Mouse (Mus musculus) liver, embryonic 16.5 days (tissue): Measurements from ENCODE around the gene Pik3ca. TPM values are rescaled to one million over a fixed set of nuclear protein-coding genes. Genes with fewer than 3 reads are reported as not detected.
"Not testable (repeated sequence)": the region's sequence is repeated elsewhere in the genome, so short reads cannot be mapped to it uniquely, and the experiment has no call there.

Source experiments
- ATAC-seq: fragments of 200-750 bp; cut with Nextera tagmentation; 2 replicates; pipeline ENCODE4 v1.8.0; 2017; ENCODE audit warnings: low read depth, mild to moderate bottlenecking, moderate number of reproducible peaks, moderate library complexity
- H3K27ac ChIP-seq: fragments of 300-500 bp; sonication (generic); 2 replicates; pipeline ENCODE4 v1.5.1; 2014; ENCODE audit warnings: mild to moderate bottlenecking, low read length
- H3K27me3 ChIP-seq: fragments of 300-500 bp; sonication (generic); 2 replicates; pipeline ENCODE4 v1.6.1; 2014; ENCODE audit warnings: low read depth, low read length, mixed read lengths; ENCODE audit not compliant: control insufficient read depth, insufficient read depth
- H3K36me3 ChIP-seq: fragments of 300-500 bp; sonication (generic); 2 replicates; pipeline ENCODE4 v1.6.1; 2014; ENCODE audit warnings: mild to moderate bottlenecking; ENCODE audit not compliant: control insufficient read depth, insufficient read depth
- H3K4me1 ChIP-seq: fragments of 300-500 bp; sonication (generic); 2 replicates; pipeline ENCODE4 v1.6.1; 2014; ENCODE audit warnings: low read depth, low read length, mixed read lengths; ENCODE audit not compliant: control insufficient read depth
- H3K4me2 ChIP-seq: fragments of 300-500 bp; sonication (generic); 2 replicates; pipeline ENCODE4 v1.6.1; 2014; ENCODE audit warnings: low read depth, low read length, mixed read lengths
- H3K4me3 ChIP-seq: fragments of 300-500 bp; sonication (generic); 2 replicates; pipeline ENCODE4 v1.5.1; 2014; ENCODE audit warnings: low read depth, mild to moderate bottlenecking, low read length
- H3K9ac ChIP-seq: fragments of 300-500 bp; sonication (generic); 2 replicates; pipeline ENCODE4 v1.6.1; 2014; ENCODE audit warnings: low read depth, low read length
- H3K9me3 ChIP-seq: fragments of 300-500 bp; sonication (generic); replicated peaks from 2 replicates; pipeline ENCODE4 v1.6.1; 2016; ENCODE audit warnings: low read length; ENCODE audit not compliant: control insufficient read depth
- WGBS: fragments of 180-500 bp; shearing (Covaris S2); extraction: QIAGEN DNeasy Blood & Tissue Kit; methylation state at CpG from one replicate; pipeline ENCODE4 v1.1.7; 2014; ENCODE audit not compliant: insufficient replicate concordance; 5-methylcytosine and 5-hydroxymethylcytosine counted together
- polyA plus RNA-seq: library from polyadenylated mRNA; unstranded; fragments of >200 nt; fragmentation: Nextera tagmentation; extraction: Ambion mirVana; gene quantifications from 2 replicates; pipeline ENCODE4 v1.2.1, GENCODE M21; 2015

Pik3ca gene
- polyA plus RNA-seq, 1 experiment from 2014 or later, result 2.9 TPM

DNA sequence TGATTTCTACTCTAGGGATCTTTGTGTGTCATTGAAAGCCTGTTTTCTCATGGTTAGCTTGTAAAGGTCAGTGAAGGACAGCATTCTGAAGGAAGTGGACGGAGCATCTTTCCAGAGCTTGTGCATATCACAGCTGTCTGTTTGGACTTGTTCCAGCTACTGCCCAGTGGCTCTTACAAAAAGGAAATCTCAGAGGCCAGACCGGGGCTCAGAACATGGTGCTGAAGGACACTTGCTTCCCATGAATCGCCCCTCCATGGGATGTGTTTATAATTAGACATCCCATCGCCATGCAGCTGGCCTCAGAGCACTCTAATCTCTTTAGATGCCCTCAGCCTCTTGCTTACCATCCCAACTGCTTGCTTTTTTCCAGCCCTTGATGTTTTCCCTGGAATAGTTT lies 31.4 kb downstream of the Pik3ca start:
- Histone ChIP-seq H3K27ac (no peak overlapping the region), H3K4me3 (no peak overlapping the region), H3K36me3 (no peaks in the 10 kb centered on the region), H3K4me1 (no peaks in the 10 kb centered on the region; the same call in 1 of the 2 replicates), H3K27me3 (no peaks in the 10 kb centered on the region), H3K9me3 (no peaks in the 10 kb centered on the region), H3K4me2 (no peak overlapping the region), H3K9ac (no peak overlapping the region)
- ATAC-seq, result no peak
- WGBS, result 69% methylated on average over 4 of the region's 4 CpGs

DNA sequence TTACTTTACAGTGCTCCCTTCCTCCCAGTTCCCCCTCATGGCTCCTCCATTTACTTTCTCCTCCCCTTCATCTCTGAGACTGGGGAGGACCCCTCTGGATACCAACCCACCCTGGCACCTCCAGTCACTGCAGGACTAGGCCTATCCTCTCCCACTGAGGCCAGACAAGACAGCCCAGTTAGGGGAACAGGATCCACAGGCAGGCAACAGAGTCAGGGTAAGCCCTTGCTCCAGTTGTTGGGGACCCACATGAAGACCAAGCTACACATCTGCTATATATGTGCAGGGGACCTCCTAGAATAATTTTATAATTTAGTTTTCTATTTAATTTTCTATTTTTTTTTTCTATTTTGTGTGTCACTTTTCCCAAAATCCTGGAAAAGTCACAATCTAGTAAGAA lies 31.9 kb downstream of the Pik3ca start:
- not testable (repeated sequence) for H3K36me3 ChIP-seq, H3K4me2 ChIP-seq, H3K27ac ChIP-seq, ATAC-seq, H3K27me3 ChIP-seq, H3K9me3 ChIP-seq, H3K9ac ChIP-seq, H3K4me3 ChIP-seq, H3K4me1 ChIP-seq

DNA sequence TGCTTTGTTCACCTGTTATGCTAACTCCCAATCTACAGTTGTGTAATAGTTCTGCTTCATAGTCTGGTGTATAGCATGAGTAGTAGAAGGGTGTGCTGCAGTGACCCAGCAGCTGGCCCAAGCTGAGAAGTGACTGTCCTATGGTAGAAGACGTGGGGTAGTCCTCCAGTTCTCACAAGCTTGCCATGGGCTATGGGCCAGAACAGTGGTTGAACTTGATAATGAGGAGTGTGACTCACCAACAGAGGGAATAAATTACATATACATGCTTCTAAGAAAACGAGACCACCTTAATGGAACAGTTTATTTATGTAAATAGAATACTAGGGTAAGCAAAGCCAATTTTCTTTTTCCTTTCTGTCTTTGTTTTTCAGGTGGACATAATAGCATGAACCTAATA lies 32.9 kb downstream of the Pik3ca start:
- Histone ChIP-seq H3K36me3 (no peaks in the 10 kb centered on the region), H3K4me3 (no peak overlapping the region), H3K4me1 (no peaks in the 10 kb centered on the region; the same call in 1 of the 2 replicates), H3K4me2 (no peak overlapping the region), H3K27me3 (no peaks in the 10 kb centered on the region), H3K27ac (no peak overlapping the region), H3K9ac (no peak overlapping the region), H3K9me3 (no peaks in the 10 kb centered on the region)
- WGBS, result 61% methylated on average over 2 of the region's 2 CpGs
- no peak for ATAC-seq

DNA sequence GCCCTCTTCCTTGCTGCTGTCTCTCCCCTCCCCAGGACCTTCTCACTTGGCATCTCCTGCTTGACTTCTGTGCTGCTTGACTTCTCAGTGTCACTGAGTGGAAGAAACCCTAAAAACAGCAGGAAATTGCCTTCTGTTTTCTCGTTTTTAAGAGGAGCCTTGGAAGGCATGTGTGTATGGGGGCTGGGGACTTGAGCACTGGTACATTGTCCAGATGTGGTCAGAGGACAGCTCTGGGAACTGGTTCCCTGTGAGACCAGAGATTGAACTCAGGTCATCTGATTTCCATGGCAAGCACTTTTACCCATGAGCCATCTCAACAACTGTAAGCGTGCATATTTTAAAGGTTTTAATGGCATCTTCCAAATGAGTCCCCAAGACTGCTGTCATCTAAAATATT lies 36.5 kb downstream of the Pik3ca start:
- 54% methylated on average over 2 of the region's 2 CpGs for WGBS
- Histone ChIP-seq H3K9me3 (no peaks in the 10 kb centered on the region), H3K4me3 (no peak overlapping the region)

DNA sequence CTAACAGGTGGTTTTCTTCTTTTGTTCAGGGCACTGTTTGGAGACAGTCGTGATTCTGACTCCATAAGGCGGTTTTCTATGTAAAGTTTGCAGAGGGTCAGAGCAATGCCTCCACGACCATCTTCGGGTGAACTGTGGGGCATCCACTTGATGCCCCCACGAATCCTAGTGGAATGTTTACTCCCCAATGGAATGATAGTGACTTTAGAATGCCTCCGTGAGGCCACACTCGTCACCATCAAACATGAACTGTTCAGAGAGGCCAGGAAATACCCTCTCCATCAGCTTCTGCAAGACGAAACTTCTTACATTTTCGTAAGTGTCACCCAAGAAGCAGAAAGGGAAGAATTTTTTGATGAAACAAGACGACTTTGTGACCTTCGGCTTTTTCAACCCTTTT lies 38.6 kb downstream of the Pik3ca start:
- H3K9me3 ChIP-seq, result no peaks in the 10 kb centered on the region
- no peak overlapping the region for H3K4me3 ChIP-seq
- no peak for ATAC-seq
- no peak overlapping the region for H3K9ac ChIP-seq
- H3K36me3 ChIP-seq, result peaks cover 17% of the 10 kb centered on the region; the same call in 1 of the 2 replicates
- WGBS, result 76% methylated on average over 11 of the region's 11 CpGs
- H3K27me3 ChIP-seq, result no peaks in the 10 kb centered on the region
- H3K4me1 ChIP-seq, result no peaks in the 10 kb centered on the region
- no peak overlapping the region for H3K27ac ChIP-seq
- H3K4me2 ChIP-seq, result no peak overlapping the region

More for the DNA sequence above, 36.5 kb downstream of the Pik3ca start:
- Histone ChIP-seq H3K27me3 (no peaks in the 10 kb centered on the region), H3K36me3 (peaks cover 8% of the 10 kb centered on the region; the same call in 1 of the 2 replicates), H3K9ac (no peak overlapping the region), H3K27ac (no peak overlapping the region), H3K4me2 (no peak overlapping the region), H3K4me1 (no peaks in the 10 kb centered on the region)
- no peak for ATAC-seq

DNA sequence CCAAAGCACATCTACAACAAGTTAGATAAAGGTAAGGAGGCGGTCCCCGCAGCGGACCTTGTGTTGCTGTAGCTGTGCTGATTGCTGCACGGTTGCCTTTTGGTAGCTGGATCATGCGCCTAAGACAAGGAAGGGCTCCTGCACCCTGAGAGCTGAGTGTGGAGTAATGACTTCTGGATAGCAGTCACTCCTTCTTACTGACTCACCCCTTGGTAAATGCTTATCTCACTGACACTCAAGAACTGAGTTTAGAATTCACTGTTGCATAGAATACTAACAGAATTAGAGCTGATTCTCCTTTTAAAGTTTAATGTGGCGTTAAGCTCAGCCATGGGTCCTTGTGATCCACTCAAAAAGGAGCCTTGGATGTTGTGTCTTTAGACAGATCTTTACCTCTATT lies 39.8 kb downstream of the Pik3ca start:
- H3K27me3 ChIP-seq, result no peaks in the 10 kb centered on the region
- no peak overlapping the region for H3K4me2 ChIP-seq
- no peak for ATAC-seq
- no peaks in the 10 kb centered on the region for H3K9me3 ChIP-seq
- H3K9ac ChIP-seq, result no peak overlapping the region
- 82% methylated on average over 6 of the region's 6 CpGs for WGBS
- no peak overlapping the region for H3K27ac ChIP-seq
- H3K36me3 ChIP-seq, result peaks cover 24% of the 10 kb centered on the region
- H3K4me1 ChIP-seq, result no peaks in the 10 kb centered on the region
- H3K4me3 ChIP-seq, result no peak overlapping the region

DNA sequence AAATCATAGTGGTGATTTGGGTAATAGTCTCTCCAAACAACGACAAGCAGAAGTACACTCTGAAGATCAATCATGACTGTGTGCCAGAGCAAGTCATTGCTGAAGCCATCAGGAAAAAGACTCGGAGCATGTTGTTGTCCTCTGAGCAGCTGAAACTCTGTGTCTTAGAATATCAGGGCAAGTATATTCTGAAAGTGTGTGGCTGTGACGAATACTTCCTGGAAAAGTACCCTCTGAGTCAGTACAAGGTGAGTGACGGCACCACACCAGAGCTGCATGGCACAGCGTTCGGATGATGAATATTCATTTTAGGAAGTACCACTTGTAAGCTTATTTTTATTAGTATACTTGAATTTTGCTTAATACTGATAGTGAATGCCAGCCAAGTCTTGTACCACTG lies 40.3 kb downstream of the Pik3ca start:
- Histone ChIP-seq H3K9ac (no peak overlapping the region), H3K4me2 (no peak overlapping the region), H3K36me3 (peaks cover 24% of the 10 kb centered on the region), H3K27ac (no peak overlapping the region), H3K4me1 (no peaks in the 10 kb centered on the region), H3K9me3 (no peaks in the 10 kb centered on the region), H3K27me3 (no peaks in the 10 kb centered on the region), H3K4me3 (no peak overlapping the region)
- 87% methylated on average over 6 of the region's 6 CpGs for WGBS
- no peak for ATAC-seq

DNA sequence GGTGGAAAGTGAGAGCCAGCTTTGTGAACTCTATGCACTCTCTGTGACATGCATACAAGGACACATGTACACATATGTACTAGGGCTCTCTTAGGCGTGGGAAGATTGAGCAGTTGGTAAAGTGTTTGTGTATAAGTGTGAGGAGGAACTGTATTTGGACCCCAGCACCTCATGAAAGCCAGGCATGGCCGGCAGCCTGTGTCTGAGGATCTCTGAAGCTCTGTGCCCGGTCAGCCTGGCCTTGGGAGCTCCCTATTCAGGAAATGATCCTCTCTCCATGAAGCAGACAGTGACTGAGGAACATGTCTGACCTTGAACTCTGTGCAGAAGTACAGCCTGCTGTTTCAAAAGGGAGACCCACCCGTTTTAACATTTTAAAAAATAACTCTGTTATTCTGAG lies 41.2 kb downstream of the Pik3ca start:
- Histone ChIP-seq H3K27ac (no peak overlapping the region), H3K36me3 (peaks cover 27% of the 10 kb centered on the region), H3K27me3 (no peaks in the 10 kb centered on the region), H3K4me3 (no peak overlapping the region), H3K4me2 (no peak overlapping the region), H3K9me3 (no peaks in the 10 kb centered on the region), H3K9ac (no peak overlapping the region), H3K4me1 (no peaks in the 10 kb centered on the region)
- WGBS, result 74% methylated on average over 4 of the region's 4 CpGs
- no peak for ATAC-seq

DNA sequence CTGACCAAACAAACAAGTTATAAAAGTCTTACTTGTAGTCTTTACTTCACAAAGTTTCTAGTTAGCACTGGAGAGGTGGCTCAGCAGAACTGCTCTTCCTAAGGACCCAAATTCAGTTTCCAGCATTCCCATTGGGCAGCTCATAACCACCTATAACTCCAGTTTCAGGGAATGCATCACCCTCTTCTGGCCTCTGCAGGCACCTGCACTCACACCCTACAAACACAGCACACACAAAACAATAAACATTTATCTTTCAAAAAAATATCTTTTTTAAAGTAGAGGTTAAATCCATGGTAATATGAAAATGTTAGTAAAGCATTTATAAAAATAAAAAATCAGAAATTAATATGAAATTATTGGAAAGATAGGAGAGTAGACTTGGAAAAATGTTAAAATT lies 44.2 kb downstream of the Pik3ca start:
- no peak overlapping the region for H3K4me3 ChIP-seq
- H3K4me1 ChIP-seq, result no peaks in the 10 kb centered on the region
- H3K4me2 ChIP-seq, result no peak overlapping the region
- no peaks in the 10 kb centered on the region for H3K9me3 ChIP-seq
- no peak overlapping the region for H3K27ac ChIP-seq
- H3K9ac ChIP-seq, result no peak overlapping the region
- no peaks in the 10 kb centered on the region for H3K27me3 ChIP-seq
- ATAC-seq, result no peak
- peaks cover 27% of the 10 kb centered on the region for H3K36me3 ChIP-seq
